Mouse (Mus musculus) lung, postnatal 0 days (tissue): ENCODE results near the gene Usp29. TPM values are rescaled to one million over a fixed set of nuclear protein-coding genes. Genes with fewer than 3 reads are reported as not detected.
A peak's percentile ranks its signal among the peaks of the same experiment; 100 is the strongest.
"Not testable (repeated sequence)": the region's sequence is repeated elsewhere in the genome, so short reads cannot be mapped to it uniquely, and the experiment has no call there.

Experiments used
- ATAC-seq: fragments of 200-750 bp; cut with Nextera tagmentation; 2 replicates; pipeline ENCODE4 v1.8.0; 2017; ENCODE audit warnings: moderate library complexity
- DNase-seq: peaks from one replicate; pipeline ENCODE4 v3.0.0-alpha.2; 2016; ENCODE audit warnings: low spot score
- H3K27ac ChIP-seq: fragments of 300-500 bp; sonication (generic); 2 replicates; pipeline ENCODE4 v1.5.1; 2014; ENCODE audit warnings: antibody characterized with exemption, mild to moderate bottlenecking, low read length, mixed read lengths
- H3K27me3 ChIP-seq: fragments of 300-500 bp; sonication (generic); replicated peaks from 2 replicates; pipeline ENCODE4 v1.6.1; 2014; ENCODE audit warnings: low read length, mixed read lengths; ENCODE audit not compliant: insufficient read depth
- H3K36me3 ChIP-seq: fragments of 300-500 bp; sonication (generic); 2 replicates; pipeline ENCODE4 v1.6.1; 2014; ENCODE audit warnings: low read length, mixed read lengths; ENCODE audit not compliant: insufficient read depth
- H3K4me1 ChIP-seq: fragments of 300-500 bp; sonication (generic); 2 replicates; pipeline ENCODE4 v1.6.1; 2014; ENCODE audit warnings: antibody characterized with exemption, low read depth, low read length, mixed read lengths; ENCODE audit not compliant: insufficient read depth
- H3K4me2 ChIP-seq: fragments of 300-500 bp; sonication (generic); replicated peaks from 2 replicates; pipeline ENCODE4 v1.6.1; 2014; ENCODE audit warnings: low read depth, mild to moderate bottlenecking, low read length, moderate library complexity, mixed read lengths
- H3K4me3 ChIP-seq: fragments of 300-500 bp; sonication (generic); 2 replicates; pipeline ENCODE4 v1.5.1; 2014; ENCODE audit warnings: low read depth, low read length
- H3K9ac ChIP-seq: fragments of 300-500 bp; sonication (generic); replicated peaks from 2 replicates; pipeline ENCODE4 v1.6.1; 2014; ENCODE audit warnings: low read depth, mild to moderate bottlenecking
- H3K9me3 ChIP-seq: fragments of 300-500 bp; sonication (generic); 2 replicates; pipeline ENCODE4 v1.6.1; 2016; ENCODE audit warnings: low read length, mixed read lengths
- CTCF ChIP-seq: IDR thresholded peaks from 2 replicates; pipeline ENCODE4 v1.5.1; 2016; ENCODE audit warnings: antibody characterized with exemption, mild to moderate bottlenecking
- EP300 ChIP-seq: IDR thresholded peaks from 2 replicates; pipeline ENCODE4 v1.6.1; 2016; ENCODE audit warnings: antibody characterized with exemption, mild to moderate bottlenecking, control low read depth
- WGBS: fragments of 180-500 bp; shearing (Covaris S2); extraction: QIAGEN DNeasy Blood & Tissue Kit; methylation state at CpG from one replicate; pipeline ENCODE4 v1.1.7; 2014; 5-methylcytosine and 5-hydroxymethylcytosine counted together
- polyA plus RNA-seq: library from polyadenylated mRNA; unstranded; fragments of >200 nt; fragmentation: Nextera tagmentation; extraction: Ambion mirVana; gene quantifications from 2 replicates; pipeline ENCODE4 v1.2.1, GENCODE M21; 2015

The Usp29 gene
- polyA plus RNA-seq, 1 experiment from 2014 or later: 1.1 TPM

DNA sequence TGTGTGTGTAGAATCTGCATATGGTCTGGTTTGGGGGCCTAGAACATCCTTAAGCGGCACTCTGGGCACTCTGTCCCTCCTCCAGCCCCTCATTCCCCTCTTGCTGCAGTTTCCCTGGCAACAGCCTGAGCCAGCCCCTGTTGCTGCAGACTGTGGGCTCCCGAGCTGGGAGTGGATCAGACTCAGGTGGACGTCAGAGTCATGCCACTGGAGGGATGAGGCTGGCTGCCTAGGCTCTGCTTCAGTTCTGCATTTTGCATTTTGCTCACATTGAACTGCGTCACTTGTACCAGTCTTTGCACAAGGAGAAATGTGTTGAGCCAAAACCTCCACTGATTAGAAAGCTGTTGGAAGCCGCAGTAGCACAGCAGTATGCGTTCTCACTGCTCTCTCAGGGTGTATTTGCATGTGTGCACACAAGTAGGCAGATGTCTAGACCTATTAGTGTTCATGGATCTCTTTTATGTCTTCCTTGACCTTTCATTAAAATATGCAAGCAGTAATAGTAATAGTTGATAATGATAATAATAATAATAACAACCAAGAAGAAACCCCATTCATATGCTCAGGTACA, 151.2 kb downstream of the Usp29 start:
- 45% methylated on average over 6 of the region's 6 CpGs for WGBS
- Histone ChIP-seq H3K4me2 (no peak overlapping the region), H3K27ac (no peak overlapping the region), H3K4me1 (no peaks in the 10 kb centered on the region), H3K27me3 (no peaks in the 10 kb centered on the region), H3K9me3 (no peaks in the 10 kb centered on the region), H3K36me3 (no peaks in the 10 kb centered on the region), H3K9ac (no peak overlapping the region), H3K4me3 (no peak overlapping the region)
- no peak for TF ChIP-seq CTCF
- no peak for TF ChIP-seq EP300
- no peak for DNase-seq
- ATAC-seq: no peak

DNA sequence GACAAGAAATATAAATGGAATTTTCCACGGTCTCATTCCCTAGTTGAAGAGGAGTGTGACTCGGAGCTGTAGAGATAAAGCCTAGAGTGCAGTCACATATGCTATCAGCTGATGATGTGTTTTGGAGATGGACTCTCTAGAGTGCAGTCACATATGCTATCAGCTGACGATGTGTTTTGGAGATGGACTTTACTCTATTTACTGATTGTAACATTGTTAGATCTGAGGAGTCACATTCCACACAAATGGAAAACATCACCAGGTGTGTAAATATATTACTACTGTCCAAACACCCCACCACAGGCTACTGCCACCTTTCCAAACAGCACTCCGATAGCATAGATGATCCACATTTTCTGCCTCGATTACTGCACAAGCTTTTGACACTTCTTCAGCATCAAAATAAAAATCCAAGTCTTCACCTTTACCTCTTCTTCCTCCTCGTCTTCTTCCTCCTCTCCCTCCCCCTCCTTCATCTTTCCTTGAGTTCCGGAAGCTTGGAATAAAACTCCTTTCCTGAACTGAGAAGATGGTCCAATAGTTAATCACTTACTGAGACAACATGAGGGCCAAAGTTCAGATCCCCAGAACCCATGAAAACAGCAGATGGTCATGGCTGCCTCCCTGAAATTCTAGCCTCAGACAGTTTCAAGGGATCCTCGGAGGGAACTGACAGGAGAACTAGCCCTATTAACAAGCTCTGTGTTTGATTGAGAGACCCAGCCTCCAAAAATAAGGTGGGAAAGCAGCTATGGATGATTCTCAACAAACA, 153.2 kb downstream of the Usp29 start:
- no peak for DNase-seq
- 63% methylated on average over 8 of the region's 8 CpGs for WGBS
- H3K27ac ChIP-seq: no peak overlapping the region

DNA sequence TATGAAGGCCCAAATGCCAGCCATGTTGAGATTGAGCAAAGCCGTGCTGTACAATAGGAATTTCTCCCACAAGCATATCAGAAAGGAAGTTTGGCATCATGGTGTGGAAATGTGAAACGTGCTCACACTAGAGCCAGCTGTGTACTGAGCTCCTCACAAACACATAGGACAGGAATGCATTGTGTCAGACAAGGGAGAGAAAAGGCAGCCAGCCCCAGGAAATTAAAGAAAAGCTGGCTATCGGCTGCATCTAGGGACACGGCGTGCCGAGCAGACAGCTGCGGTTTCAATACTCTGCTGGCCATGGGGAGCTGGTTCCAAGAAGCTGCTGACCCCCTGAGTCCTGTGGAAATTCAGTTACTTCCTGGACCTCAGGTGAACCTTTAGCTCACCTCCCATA, 155.0 kb downstream of the Usp29 start:
- no peak overlapping the region for H3K4me2 ChIP-seq
- peak; percentile 89 for ATAC-seq
- peak; percentile 59 for TF ChIP-seq EP300
- no peak for TF ChIP-seq CTCF
- DNase-seq: peak; percentile 79
- no peak overlapping the region for H3K4me3 ChIP-seq
- H3K27me3 ChIP-seq: no peaks in the 10 kb centered on the region
- H3K36me3 ChIP-seq: no peaks in the 10 kb centered on the region
- WGBS: 46% methylated on average over 7 of the region's 7 CpGs
- no peak overlapping the region for H3K9ac ChIP-seq
- H3K4me1 ChIP-seq: no peaks in the 10 kb centered on the region
- peak overlapping the region; percentile 38; the same call in 1 of the 2 replicates for H3K27ac ChIP-seq
- H3K9me3 ChIP-seq: no peaks in the 10 kb centered on the region

More for the DNA sequence above, 153.2 kb downstream of the Usp29 start:
- ATAC-seq: no peak
- H3K4me3 ChIP-seq: no peak overlapping the region
- H3K4me2 ChIP-seq: no peak overlapping the region
- no peaks in the 10 kb centered on the region for H3K27me3 ChIP-seq
- H3K9me3 ChIP-seq: no peaks in the 10 kb centered on the region
- TF ChIP-seq EP300 (no peak), CTCF (no peak)
- no peaks in the 10 kb centered on the region for H3K36me3 ChIP-seq
- H3K9ac ChIP-seq: no peak overlapping the region
- no peaks in the 10 kb centered on the region for H3K4me1 ChIP-seq

DNA sequence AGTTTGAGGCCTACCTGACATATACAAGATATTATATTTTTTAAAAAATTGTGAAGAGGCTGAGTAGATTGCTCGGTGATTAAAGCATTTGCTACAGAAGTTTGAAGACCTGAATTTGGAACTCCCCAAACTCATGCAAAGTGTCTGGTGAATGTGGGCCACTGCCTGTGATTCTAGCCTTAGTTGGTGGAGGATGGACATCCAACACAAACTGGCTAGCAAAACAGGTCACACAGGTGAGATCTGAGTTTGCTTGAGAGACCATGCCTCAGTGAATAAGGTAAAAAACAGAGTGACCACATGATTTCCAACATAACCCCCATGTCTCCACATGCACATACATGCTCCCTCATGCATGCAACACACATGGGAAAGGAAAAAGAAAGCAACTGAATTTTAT, 156.5 kb downstream of the Usp29 start:
- H3K4me1 ChIP-seq: no peaks in the 10 kb centered on the region
- H3K9ac ChIP-seq: no peak overlapping the region
- no peaks in the 10 kb centered on the region for H3K36me3 ChIP-seq
- no peak for ATAC-seq
- no peak overlapping the region for H3K27ac ChIP-seq
- DNase-seq: no peak
- 97% methylated on average over 1 of the region's 1 CpGs for WGBS
- no peak overlapping the region for H3K4me2 ChIP-seq
- no peak overlapping the region for H3K4me3 ChIP-seq
- no peaks in the 10 kb centered on the region for H3K27me3 ChIP-seq
- TF ChIP-seq CTCF: no peak
- TF ChIP-seq EP300: no peak
- no peaks in the 10 kb centered on the region for H3K9me3 ChIP-seq

DNA sequence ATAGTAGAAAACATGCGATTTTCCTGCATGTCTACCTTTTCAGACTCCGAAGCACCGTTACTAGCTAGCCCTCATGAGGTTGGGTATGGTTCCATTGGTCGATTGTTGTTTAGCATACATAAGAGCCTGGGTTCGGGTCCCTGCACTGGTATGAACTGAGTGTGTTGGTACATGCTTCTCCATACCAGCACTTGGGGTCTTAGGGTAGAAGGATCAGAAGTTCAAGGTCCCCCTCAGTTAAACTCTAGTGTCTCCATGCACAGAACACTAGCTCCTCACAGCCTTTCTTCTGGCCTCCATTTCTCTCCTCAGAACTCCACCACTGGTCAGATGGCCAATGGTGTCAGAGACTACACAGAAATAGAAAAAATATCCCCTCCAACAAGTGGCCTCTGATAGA, 159.5 kb downstream of the Usp29 start:
- TF ChIP-seq CTCF: no peak
- no peak for TF ChIP-seq EP300
- DNase-seq: no peak
- Histone ChIP-seq H3K27ac (no peak overlapping the region), H3K4me2 (no peak overlapping the region), H3K36me3 (no peaks in the 10 kb centered on the region), H3K27me3 (no peaks in the 10 kb centered on the region), H3K4me3 (no peak overlapping the region), H3K9ac (no peak overlapping the region), H3K4me1 (no peaks in the 10 kb centered on the region), H3K9me3 (no peaks in the 10 kb centered on the region)
- 96% methylated on average over 5 of the region's 5 CpGs for WGBS
- ATAC-seq: no peak

DNA sequence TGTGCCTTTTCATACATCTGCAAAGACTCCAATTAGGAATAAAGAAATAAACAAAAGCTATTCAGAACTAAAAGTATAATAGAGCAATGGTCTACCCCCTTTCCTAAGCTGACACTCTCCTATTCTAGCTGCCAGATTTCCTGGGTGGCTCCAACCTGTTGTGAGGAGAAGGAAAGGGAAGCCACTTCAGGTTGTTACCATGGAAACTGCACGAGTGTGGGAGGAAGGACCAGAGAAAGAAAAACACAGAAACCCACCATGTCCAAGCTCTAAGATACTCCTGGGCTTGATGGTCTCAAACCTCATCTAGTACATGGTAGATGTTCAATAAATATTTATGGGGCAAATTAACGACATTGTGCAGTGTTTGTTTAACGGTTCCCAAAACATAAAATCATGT, 160.8 kb downstream of the Usp29 start:
- Histone ChIP-seq H3K4me1 (no peaks in the 10 kb centered on the region), H3K9ac (no peak overlapping the region)
- ATAC-seq: no peak

DNA sequence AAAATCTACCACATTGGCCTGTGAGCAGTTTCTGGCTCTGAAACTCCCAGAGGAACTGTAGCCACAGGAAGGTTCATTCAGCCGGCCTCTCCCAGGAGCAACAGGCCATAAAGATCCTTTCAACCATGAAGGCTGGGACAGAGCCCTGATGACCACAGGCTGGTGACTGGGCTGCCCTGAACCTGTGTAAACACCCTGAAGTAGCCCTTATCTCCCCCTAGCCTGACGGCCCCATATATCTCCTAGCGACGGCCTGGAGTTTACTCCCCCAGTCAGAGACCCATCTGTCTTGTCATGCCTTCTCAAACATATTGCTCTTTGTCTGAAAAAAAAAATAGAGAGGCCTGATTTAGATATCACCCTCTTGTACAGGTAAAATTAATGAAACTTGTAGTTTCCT, 166.6 kb downstream of the Usp29 start:
- DNase-seq, H3K36me3 ChIP-seq, H3K27ac ChIP-seq, H3K4me3 ChIP-seq, H3K4me1 ChIP-seq, H3K9ac ChIP-seq, H3K4me2 ChIP-seq, H3K27me3 ChIP-seq, H3K9me3 ChIP-seq, ATAC-seq: not testable (repeated sequence)
- 25% methylated on average over 4 of the region's 4 CpGs for WGBS

More for the DNA sequence above, 160.8 kb downstream of the Usp29 start:
- no peak overlapping the region for H3K27ac ChIP-seq
- H3K36me3 ChIP-seq: no peaks in the 10 kb centered on the region
- 43% methylated on average over 3 of the region's 3 CpGs for WGBS
- no peak overlapping the region for H3K4me2 ChIP-seq
- no peaks in the 10 kb centered on the region for H3K9me3 ChIP-seq
- H3K27me3 ChIP-seq: no peaks in the 10 kb centered on the region
- no peak for DNase-seq
- TF ChIP-seq EP300 (no peak), CTCF (no peak)
- H3K4me3 ChIP-seq: no peak overlapping the region
